Mouse (Mus musculus): ENCODE data around the gene Atoh7. TPM values are rescaled to one million over a fixed set of nuclear protein-coding genes. Genes with fewer than 3 reads are reported as not detected.

Gene Atoh7
- 1.2 and 3.0 TPM in 2 replicates for polyA plus RNA-seq (2012; rRNA removed)

DNA sequence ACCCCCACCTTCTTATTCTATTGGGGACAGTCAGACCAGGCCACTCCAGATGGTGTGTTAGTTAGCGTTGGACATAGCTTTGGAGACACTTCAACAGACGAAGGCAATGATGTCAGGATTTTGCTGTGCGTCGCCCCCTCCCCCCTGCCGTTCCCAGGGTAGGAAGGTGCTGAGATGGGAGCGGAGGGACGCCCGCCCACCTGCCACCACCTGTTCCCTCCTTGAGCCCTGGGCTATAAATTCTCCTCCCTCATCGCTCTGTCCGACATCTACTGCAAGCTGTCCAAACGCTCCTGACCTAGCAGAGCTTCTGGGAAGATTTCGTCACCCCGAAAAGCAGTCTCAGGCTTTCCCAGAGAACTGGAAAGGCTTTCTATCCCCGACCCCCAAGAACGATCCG is at the start of gene Atoh7:
Gene Atoh7, plus strand, starts transcription at position 131 of the 400 bp plus-strand sequence.

DNA sequence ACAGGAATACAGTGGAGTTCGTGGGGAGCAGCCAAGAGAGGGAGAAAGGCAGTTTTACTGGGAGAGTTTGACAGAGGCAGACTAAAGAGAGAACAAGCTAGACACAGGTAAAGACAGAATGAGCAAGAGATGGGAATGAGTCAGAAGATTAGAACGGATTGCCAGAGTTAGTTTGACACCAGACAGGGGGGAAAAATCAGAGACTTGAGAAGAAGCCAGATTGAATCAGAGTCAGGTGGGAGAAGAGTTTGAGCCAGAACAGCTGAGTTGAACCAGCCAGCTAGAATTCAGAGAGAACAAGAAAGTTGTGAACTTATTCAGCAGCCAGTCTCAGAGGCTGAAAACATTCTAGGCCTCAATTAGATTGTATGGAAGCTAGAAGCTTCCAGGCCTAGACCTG is 39.6 kb upstream of the Atoh7 start, which contains the start of gene Pbld1:
Gene Pbld1, plus strand, starts transcription at position 301 of the 400 bp plus-strand sequence.

Other genes starting within 250 kb of the Atoh7 start
- 8.8 TPM in 2 replicates for gene Tet1, start 190.7 kb upstream of the Atoh7 start, polyA plus RNA-seq (2012; rRNA removed)
- gene Slc25a16, start 179.0 kb upstream of the Atoh7 start, polyA plus RNA-seq (2012; rRNA removed), result 17.1 and 17.2 TPM in 2 replicates
- 5.7 and 7.3 TPM in 2 replicates for gene Dna2, start 152.6 kb upstream of the Atoh7 start, polyA plus RNA-seq (2012; rRNA removed)
- gene Rufy2, start 119.4 kb upstream of the Atoh7 start, polyA plus RNA-seq (2012; rRNA removed), result 52.0 and 56.6 TPM in 2 replicates
- 102 and 109 TPM in 2 replicates for gene Hnrnph3, start 75.4 kb upstream of the Atoh7 start, polyA plus RNA-seq (2012; rRNA removed)
- 1.9 TPM in 2 replicates for gene Pbld2, start 75.3 kb upstream of the Atoh7 start, polyA plus RNA-seq (2012; rRNA removed)
- 0.13 and 0.27 TPM in 2 replicates for gene Pbld1, start 39.5 kb upstream of the Atoh7 start, polyA plus RNA-seq (2012; rRNA removed)
- 0.53 and 1.1 TPM in 2 replicates for gene Mypn, start 104.3 kb downstream of the Atoh7 start, polyA plus RNA-seq (2012; rRNA removed)
- gene Herc4, start 144.2 kb downstream of the Atoh7 start, polyA plus RNA-seq (2012; rRNA removed), result 42.5 and 43.4 TPM in 2 replicates

All from central nervous system, embryonic 18 days (tissue).